Mouse (Mus musculus) thymus, adult 2 months (tissue): ENCODE measurements around the gene Ndrg4. TPM values are rescaled to one million over a fixed set of nuclear protein-coding genes. Genes with fewer than 3 reads are reported as not detected.
"Not testable (repeated sequence)": the region's sequence is repeated elsewhere in the genome, so short reads cannot be mapped to it uniquely, and the experiment has no call there.

ENCODE experiments used
- DNase-seq: peaks from one replicate; pipeline ENCODE4 v3.0.0; 2021
- H3K27ac ChIP-seq: fragments of 200-500 bp; 2 replicates; pipeline ENCODE4 v1.5.1; 2012; ENCODE audit warnings: low read length, control low read depth; ENCODE audit not compliant: control insufficient read depth, insufficient read depth
- H3K27me3 ChIP-seq: fragments of 200-500 bp; 2 replicates; pipeline ENCODE4 v1.6.1; 2012; ENCODE audit warnings: mild to moderate bottlenecking, low read length, moderate library complexity, mixed read lengths; ENCODE audit not compliant: control insufficient read depth, insufficient read depth
- H3K36me3 ChIP-seq: fragments of 200-500 bp; 2 replicates; pipeline ENCODE4 v1.6.1; 2012; ENCODE audit warnings: mild to moderate bottlenecking, low read length, moderate library complexity; ENCODE audit not compliant: control insufficient read depth, insufficient read depth
- H3K4me1 ChIP-seq: fragments of 200-500 bp; replicated peaks from 2 replicates; pipeline ENCODE4 v1.6.1; 2012; ENCODE audit warnings: low read length; ENCODE audit not compliant: control insufficient read depth, insufficient read depth
- H3K4me3 ChIP-seq: fragments of 200-500 bp; 2 replicates; pipeline ENCODE4 v1.5.1; 2012; ENCODE audit warnings: mild to moderate bottlenecking, low read length, control low read depth, moderate library complexity; ENCODE audit not compliant: control insufficient read depth, insufficient read depth
- CTCF ChIP-seq: fragments of 200-500 bp; IDR thresholded peaks from 2 replicates; pipeline ENCODE4 v1.5.1; 2012; ENCODE audit warnings: mild to moderate bottlenecking, control low read depth, low read length, moderate library complexity, borderline replicate concordance; ENCODE audit not compliant: control insufficient read depth, poor library complexity, insufficient read depth; ENCODE audit errors: extremely low read depth
- POLR2A ChIP-seq: fragments of 200-500 bp; IDR thresholded peaks from 2 replicates; pipeline ENCODE4 v1.6.1; 2012; ENCODE audit warnings: mild to moderate bottlenecking, low read length, control low read depth, moderate library complexity; ENCODE audit not compliant: control insufficient read depth, poor library complexity, insufficient read depth; ENCODE audit errors: extremely low read depth
- WGBS: fragments of 180-500 bp; shearing (Covaris S2); methylation state at CpG from one replicate; pipeline ENCODE4 v1.1.7; 2018; 5-methylcytosine and 5-hydroxymethylcytosine counted together
- polyA plus RNA-seq: library from polyadenylated mRNA; depleted of rRNA; stranded (reverse); fragments of >200 nt; gene quantifications from 2 replicates; pipeline ENCODE4 v1.2.3, GENCODE M21; 2012

The Ndrg4 gene
- polyA plus RNA-seq, 1 experiment: 28.3 TPM

DNA sequence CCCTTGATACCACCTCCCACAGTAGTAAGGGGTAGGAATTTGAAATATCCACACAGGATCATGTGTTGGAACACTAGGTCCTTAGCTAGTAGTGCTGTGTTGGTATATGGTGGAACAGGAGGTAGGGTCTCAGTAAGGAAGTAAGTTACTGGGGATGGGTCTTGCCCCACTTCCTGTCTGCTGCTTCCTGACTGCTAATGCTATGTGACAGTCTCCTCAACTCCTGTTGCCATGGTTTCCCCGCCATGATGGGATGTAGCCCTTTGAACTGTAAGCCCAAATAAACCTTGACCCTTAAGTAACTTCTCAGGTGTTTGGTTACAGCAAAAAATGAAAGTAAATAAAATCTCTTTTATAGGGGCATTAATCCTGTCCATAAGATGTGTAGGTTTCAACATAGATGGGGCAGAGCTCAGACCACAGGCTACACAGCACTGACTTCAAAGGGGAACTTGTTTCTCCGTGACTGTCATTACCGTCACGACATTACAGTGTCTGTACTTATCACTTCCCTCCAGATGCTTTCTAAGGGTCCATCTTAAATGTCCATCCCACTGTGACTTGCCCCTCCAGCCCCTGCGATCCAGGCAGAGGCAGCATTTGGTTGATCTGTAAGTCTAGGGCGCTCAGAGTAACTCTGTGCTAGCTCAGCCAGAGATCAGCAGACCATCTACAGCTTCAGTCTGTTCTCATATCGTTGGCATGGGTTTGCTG is 13.7 kb upstream of the Ndrg4 start:
- Histone ChIP-seq H3K4me3 (no peak overlapping the region), H3K36me3 (no peaks in the 10 kb centered on the region), H3K4me1 (no peaks in the 10 kb centered on the region), H3K27me3 (no peaks in the 10 kb centered on the region), H3K27ac (no peak overlapping the region)
- WGBS: 84% methylated on average over 7 of the region's 7 CpGs
- no peak for DNase-seq
- TF ChIP-seq POLR2A: no peak
- TF ChIP-seq CTCF: no peak

DNA sequence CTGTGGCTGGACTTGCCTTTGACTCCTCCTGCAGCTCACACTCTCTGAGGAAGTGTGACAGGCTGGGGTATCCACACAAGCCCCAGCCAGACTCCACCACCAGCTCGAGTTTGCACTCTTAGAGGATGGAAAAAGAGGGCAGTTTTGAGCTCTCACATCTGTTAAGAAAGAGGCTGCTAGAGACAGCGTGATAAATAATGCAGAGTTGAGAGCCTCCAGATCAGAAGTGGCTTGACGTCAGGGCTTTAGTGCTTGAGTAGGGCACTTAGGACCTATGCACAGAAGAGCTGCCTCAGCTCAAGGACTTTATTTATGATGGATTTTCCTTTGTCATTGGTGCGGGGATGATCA is 13.2 kb upstream of the Ndrg4 start:
- no peak for DNase-seq
- TF ChIP-seq CTCF (no peak), POLR2A (no peak)
- Histone ChIP-seq H3K27ac (no peak overlapping the region), H3K27me3 (no peaks in the 10 kb centered on the region), H3K4me1 (no peaks in the 10 kb centered on the region), H3K36me3 (no peaks in the 10 kb centered on the region), H3K4me3 (no peak overlapping the region)
- WGBS: 77% methylated on average over 4 of the region's 4 CpGs

DNA sequence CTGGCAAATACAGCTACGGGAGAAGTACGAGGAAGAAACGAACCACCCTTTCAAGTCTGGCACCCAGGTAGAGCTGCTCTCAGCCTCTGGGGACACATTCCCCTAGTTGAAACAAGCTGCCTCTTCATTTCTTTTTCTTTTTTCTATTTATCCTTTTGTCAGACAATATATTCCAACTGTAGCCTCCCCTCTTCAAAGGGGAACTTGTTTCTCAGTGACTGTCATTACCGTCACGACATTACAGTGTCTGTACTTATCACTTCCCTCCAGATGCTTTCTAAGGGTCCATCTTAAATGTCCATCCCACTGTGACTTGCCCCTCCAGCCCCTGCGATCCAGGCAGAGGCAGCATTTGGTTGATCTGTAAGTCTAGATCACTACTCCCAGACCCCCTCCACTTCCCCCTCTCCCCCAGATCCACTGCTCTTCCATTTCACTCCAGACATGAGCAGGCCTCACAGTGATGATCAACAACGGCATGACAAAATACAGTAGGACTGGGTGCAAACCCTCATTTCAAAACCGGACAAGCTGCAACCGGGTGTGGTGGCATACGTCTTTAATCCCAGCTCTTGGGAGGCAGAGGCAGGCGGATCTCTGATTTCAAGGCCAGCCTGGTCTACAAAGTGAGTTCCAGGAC is 10.8 kb upstream of the Ndrg4 start:
- H3K27ac ChIP-seq, H3K4me1 ChIP-seq, H3K27me3 ChIP-seq, DNase-seq, H3K36me3 ChIP-seq, H3K4me3 ChIP-seq: not testable (repeated sequence)
- WGBS: 96% methylated on average over 11 of the region's 11 CpGs

DNA sequence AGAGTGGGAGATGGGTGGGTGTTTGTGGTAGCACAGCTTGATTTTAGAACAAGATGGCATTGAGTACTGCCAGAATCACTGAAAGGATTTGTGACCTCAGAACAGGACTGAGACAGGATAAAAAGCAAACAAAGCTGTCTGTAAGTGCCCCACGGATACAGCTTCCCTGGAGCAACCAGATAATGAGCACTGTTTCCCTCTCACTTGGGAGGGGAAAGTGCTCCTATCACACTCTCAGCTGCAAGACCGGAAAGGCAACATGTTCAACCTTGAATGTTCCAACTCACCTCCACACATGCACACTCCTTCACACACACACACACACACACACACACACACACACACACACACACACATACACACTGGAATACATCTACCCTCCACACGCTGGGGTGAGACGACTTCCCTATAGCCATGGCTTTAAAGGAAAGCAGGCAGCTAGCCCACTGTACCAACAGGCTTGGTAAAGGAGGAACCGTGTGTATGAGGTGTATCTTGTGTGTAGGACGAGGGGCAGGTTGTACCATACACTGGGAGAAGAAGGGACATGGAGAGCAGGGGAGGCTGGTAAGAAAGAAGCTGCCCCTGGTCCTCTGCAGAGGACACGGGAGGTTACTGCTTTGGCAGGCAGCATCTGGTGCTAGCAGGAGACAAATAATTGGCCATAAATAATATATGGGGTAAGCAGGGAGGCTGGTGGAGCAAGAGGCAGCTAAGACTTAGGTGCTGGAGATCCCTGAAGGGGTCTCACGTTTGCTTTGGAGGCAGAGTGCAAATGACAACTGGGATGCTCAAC is 8.4 kb upstream of the Ndrg4 start:
- H3K4me1 ChIP-seq: no peaks in the 10 kb centered on the region
- H3K4me3 ChIP-seq: no peak overlapping the region
- H3K27ac ChIP-seq: no peak overlapping the region
- 59% methylated on average over 8 of the region's 8 CpGs for WGBS
- no peaks in the 10 kb centered on the region for H3K27me3 ChIP-seq
- no peaks in the 10 kb centered on the region for H3K36me3 ChIP-seq
- no peak for TF ChIP-seq CTCF
- no peak for TF ChIP-seq POLR2A
- no peak for DNase-seq

DNA sequence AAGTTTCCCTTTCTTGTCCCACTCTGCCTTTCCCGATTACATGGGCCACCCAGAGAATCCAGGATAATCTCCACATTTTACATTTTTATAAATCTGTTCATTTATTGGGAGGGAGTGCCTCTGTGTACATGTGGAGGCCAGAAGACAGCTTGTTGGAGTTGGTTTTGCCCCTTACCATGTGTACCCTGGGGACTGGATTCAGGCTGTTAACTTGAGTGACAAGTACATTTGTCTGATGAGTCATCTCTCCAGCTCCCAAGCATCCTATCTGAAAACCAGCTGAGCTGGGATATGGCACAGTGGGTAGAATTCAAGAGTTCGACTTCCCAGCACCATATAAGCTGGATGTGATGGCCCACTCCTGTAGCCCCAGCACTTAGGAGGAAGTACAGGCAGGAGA is 6.8 kb upstream of the Ndrg4 start:
- no peaks in the 10 kb centered on the region for H3K36me3 ChIP-seq
- no peak overlapping the region for H3K27ac ChIP-seq
- TF ChIP-seq CTCF (no peak), POLR2A (no peak)
- no peaks in the 10 kb centered on the region for H3K4me1 ChIP-seq
- 87% methylated on average over 2 of the region's 2 CpGs for WGBS
- no peaks in the 10 kb centered on the region for H3K27me3 ChIP-seq
- no peak for DNase-seq
- H3K4me3 ChIP-seq: no peak overlapping the region

DNA sequence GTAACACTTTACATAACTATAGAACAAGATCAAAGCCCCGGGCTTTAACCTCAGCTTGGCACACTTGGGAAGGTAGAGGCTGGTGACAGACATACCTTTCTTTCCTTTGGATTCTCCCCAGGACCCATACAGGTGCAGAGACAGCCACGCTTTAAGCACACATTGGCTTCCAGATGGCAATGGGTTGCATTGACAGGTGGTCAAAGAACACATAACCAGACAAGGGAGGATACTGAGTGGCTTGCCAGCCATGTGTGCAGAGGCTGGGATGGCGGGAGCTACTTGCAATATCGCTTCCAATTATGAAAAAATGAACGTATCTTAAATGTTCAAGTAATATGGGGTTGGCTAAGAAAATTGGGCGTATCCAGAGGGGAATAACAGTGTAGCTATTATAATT is 4.9 kb upstream of the Ndrg4 start:
- Histone ChIP-seq H3K4me1 (no peaks in the 10 kb centered on the region), H3K27me3 (no peaks in the 10 kb centered on the region; the same call in 1 of the 2 replicates), H3K36me3 (no peaks in the 10 kb centered on the region), H3K27ac (no peak overlapping the region), H3K4me3 (no peak overlapping the region)
- 84% methylated on average over 6 of the region's 6 CpGs for WGBS
- no peak for DNase-seq
- no peak for TF ChIP-seq POLR2A
- TF ChIP-seq CTCF: no peak

DNA sequence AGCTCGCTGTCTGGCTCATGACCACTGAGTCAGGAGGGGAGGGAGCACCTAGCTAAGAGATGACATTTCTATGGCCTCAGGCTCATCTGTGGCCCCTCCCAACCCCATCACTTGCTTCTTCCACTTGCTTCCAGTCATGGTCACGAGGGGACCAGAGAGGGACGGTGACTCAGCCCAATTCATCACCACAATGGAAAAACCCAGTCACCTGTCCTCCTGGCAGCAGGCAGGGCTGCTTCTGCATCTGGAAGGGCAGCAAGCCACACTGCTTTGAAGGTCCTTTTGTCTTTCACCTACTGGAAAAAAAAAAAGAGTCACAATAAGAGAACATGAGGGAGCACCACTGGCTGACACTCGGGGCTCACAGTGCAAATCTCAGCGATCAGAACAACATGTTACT is 4.0 kb upstream of the Ndrg4 start:
- H3K4me3 ChIP-seq: no peak overlapping the region
- H3K27me3 ChIP-seq: no peaks in the 10 kb centered on the region; the same call in 1 of the 2 replicates
- no peaks in the 10 kb centered on the region for H3K4me1 ChIP-seq
- H3K27ac ChIP-seq: no peak overlapping the region
- 44% methylated on average over 5 of the region's 5 CpGs for WGBS
- no peak for DNase-seq
- H3K36me3 ChIP-seq: no peaks in the 10 kb centered on the region
- TF ChIP-seq POLR2A (no peak), CTCF (no peak)
